Mouse (Mus musculus) heart, postnatal 14 days (tissue): ENCODE measurements around the gene Prkce. TPM values are rescaled to one million over a fixed set of nuclear protein-coding genes. Genes with fewer than 3 reads are reported as not detected.
A peak's percentile ranks its signal among the peaks of the same experiment; 100 is the strongest.

Experiments
- DNase-seq, 2 experiments: peaks; one replicate each; pipeline ENCODE4 v3.0.0; 2021 to 2022
- intact Hi-C: fragments of 180-260 bp; cut with DNase I; formaldehyde crosslinking; loops from one replicate; pipeline ENCODE4 v1.15.1; 2025
- total RNA-seq, 2 experiments: library from RNA; stranded (reverse); gene quantifications; 2 replicates each; pipeline ENCODE4 v1.2.3; 2021

The Prkce gene
- total RNA-seq, 2 experiments from 2014 or later, result 28.7 to 29.1 TPM

DNA sequence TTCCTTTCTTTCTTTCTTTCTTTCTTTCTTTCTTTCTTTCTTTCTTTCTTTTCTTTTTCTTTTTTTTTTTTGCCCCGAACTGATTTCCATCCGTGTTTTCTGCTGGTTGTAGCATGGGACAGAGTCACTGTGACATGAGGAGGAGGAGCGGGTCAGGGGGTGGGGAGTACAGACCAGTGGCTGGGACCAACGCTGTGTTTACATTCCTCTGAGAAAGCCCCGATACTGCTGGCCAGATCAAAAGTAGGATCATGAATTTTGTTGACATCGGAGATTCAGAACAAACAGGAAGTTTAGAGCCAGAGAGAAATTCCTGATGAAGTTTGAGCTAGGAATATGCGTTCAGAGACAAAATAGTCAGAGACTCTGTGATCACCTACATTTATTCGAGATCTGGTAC is 405.0 kb downstream of the Prkce start:
- intact Hi-C loops, result no loop called here

DNA sequence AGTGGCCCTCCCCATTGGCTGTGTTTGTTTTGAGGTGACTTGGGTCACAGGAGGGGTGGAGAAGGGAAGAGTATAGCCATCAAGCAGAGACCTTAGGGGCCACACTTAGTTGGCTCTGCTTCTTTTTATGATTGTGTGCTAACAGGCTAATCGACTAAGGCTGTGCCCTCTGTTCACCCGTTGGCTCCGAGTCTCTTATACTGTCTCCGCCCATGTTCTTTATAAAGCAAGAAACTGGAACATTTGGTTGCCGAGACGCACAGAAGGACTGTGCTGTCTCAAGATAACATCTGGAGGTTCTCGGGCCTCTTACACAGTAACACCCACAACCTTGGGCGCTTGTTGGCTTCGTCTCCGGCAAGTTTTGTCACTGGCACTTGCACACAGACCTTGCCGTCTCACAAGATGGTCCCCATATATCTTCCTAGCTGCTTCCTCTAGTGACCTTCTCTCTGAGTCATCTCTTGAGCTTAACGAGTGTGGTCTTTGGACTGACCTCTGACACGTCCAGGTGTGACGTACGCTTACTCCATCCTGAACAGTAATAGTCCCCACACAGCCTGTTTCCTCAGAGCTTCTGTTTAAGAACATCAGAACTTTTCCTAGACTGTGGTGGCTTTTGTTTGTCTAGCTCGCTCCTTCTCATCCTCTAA is 406.1 kb downstream of the Prkce start:
- DNase-seq, result no peak
- intact Hi-C loops, result no loop called here

More for the DNA sequence above, 405.0 kb downstream of the Prkce start:
- DNase-seq, result no peak

DNA sequence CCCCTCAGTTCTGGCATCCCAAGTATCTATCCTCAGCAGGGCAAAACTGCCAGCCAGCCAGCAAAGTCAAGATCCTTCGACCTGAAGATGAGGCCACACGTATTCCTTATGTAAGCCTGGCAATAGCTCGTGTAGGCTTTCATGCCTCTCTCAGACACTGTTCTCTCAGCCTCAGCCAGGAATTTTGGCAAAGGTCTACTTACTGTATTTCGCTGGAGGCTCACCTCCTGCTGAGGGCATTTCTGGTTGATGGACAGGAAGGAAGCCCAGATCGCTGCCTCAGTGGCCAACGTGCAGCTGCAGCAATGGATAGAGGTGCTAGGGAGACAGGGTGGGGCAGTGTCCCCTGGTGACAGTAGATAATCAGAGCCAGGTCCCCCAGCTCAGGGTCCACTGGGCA is 413.1 kb downstream of the Prkce start:
- intact Hi-C loops, result no loop called here
- DNase-seq, result no peak

DNA sequence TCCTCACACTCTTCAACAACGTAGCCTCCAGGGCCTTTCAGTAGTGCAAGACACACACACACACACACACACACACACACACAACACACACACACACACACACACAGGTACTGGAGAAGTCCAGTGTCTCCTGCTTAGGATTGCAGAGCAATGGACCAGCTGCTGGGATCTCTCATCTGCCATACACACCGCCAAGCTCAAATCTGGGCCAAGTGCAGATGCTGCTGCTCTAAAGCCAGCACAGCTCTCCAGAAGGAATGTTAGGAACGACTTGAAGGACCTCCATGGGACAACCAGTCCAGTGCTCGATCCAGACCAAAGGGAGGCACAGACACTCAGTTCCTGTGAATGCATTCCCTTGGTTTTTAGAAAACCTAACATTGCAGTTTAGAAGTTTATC is 414.8 kb downstream of the Prkce start:
- intact Hi-C loops, result no loop called here
- DNase-seq, result peak; percentile 55 to 65

DNA sequence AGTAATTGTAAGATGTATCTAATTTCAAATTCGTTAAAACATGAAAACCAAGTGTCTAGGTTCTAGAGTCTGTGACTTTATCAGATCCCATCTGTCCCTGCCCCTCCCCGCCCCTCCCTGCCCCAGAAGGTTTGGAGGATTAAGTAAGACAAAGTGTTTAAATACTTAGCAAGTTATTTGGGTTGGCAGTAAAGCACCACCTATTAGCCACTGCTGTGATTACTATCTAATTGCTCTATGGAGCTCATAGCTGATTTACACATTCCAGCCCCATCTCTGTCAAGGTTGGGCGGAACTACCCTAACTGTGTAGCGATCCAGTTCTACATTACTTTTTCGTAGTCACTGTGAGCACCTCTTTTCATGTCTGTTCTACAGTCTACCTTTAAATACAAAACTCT is 418.9 kb downstream of the Prkce start:
- intact Hi-C loops, result loop anchor here (5.0 kb wide), 1 partner anchor 34 kb away; no protein-coding TSS in a partner anchor
- no peak for DNase-seq

DNA sequence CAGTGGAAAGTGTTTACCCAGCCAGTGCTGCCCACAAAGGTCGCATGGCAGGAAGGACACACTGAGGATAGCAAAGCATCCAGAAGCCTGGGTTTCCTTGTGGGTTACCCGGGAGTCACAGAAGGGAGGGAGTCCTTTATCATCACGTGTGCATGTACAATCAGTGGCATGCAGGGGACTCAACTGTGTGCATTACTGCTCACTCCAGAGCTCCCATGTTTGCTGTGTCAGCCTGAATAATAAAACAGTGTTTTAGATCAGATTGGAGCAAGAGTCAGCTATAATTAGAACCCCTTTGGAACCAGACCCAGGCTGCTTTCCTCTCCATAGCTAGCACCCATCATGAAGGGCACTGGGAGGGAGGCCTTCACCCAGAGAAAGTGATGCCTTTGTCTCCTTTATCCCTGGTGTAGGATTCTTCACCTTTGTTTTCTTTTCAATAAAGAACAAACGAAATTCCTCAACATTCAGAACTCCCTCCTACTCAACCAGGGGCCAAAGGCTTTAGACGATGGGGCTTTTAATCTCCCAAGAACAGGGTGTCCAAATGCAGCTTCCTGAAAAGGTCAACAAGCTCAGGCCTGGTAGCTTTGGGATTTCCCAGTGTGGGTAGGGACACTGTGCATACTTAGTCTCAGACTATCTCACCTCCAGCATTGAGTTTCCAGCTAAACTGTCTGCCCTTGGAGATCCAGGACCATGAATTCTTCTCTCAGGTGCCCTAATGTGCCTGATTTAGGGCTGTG is 421.3 kb downstream of the Prkce start:
- intact Hi-C loops, result loop anchor here (2.0 to 5.0 kb wide), 2 partner anchors 37 to 50 kb away; no protein-coding TSS in a partner anchor
- DNase-seq, result peak in 1 of 2 experiments; percentile 21

DNA sequence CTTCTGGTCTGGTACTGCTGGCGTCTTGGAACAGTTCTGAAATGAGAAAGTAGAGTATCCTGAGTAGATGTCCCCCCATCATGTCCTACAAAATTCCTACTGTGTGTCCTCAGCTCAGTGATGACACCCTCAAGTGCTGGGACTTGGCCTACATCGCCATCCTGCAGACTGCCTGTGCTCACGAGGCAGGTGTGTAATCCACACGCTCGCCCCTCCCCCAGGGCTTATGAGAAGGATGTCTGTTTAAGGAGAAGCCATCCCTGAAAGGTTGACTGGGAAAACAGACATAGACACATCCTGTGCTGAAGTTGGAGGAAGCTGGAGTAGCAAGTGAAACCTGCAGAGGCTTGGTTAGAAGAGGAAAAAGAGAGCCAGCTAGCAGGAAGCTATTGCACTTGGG is 422.1 kb downstream of the Prkce start:
- intact Hi-C loops, result loop anchor here (2.0 to 5.0 kb wide), 2 partner anchors 37 to 51 kb away; no protein-coding TSS in a partner anchor
- DNase-seq, result no peak

DNA sequence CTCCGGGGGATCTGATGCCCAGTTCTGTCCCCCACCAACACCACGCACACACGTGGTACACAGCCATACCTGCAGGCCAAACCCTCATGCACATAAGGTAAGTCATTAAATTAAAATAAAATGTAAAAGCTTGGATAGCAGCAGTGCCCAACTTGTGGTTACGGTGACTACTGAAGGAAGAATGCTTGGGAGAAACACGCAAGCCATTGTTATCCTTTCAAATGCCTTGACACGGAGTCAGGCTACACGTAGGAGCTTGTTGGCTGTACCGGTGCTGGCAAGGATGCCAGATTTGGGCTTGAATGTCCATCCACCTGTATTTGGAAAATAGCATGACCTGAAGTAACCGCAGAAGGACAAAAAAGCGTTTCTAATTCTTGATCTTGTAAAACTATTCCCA is 423.7 kb downstream of the Prkce start:
- no peak for DNase-seq
- intact Hi-C loops, result no loop called here

DNA sequence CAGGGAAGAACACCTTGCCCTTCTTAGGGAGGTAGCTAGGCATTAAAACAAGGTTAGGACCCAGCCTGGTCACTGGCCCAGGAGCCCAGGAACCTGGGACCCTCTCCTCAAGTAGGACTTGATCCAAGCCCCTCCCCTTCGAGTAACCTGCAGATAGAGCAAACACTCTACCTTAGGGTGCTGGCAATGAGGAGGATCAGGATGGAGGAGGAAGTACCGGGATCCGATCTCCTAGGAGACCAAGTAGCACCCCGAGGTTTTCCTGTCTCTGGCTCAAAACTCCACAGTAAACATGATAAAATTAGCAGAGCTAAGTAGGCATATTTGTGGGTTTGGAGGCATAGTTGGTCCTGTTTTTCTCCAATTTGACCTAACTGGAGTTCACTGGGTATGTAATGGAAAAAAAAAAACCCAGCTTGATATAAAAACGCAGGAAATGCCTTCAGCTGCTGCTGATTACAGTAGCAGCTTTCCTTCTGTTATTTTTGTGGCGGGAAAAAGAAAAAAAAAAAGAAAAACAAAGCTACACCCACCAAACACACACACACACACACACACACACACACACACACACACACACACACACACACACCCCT is 425.5 kb downstream of the Prkce start:
- intact Hi-C loops, result no loop called here
- DNase-seq, result no peak

DNA sequence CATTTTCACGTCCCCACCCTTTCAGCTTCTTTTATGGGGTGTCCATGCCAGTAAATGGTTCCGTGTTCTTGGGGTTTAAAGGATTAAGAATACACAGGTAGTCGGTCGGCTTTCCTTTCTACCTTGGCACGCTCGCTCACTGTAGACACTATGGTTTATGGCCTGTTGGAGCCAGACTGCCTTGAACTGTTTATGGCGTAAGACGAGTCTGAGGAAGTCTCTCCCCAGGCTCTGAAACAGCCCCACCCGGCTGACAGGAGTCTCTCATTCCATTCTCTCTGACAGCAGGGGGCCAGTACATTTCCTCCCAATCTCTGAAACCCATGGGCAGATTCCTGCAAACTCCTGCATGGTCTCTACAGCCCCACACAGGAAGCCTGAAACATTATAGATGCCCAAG is 427.9 kb downstream of the Prkce start:
- no peak for DNase-seq
- intact Hi-C loops, result no loop called here

DNA sequence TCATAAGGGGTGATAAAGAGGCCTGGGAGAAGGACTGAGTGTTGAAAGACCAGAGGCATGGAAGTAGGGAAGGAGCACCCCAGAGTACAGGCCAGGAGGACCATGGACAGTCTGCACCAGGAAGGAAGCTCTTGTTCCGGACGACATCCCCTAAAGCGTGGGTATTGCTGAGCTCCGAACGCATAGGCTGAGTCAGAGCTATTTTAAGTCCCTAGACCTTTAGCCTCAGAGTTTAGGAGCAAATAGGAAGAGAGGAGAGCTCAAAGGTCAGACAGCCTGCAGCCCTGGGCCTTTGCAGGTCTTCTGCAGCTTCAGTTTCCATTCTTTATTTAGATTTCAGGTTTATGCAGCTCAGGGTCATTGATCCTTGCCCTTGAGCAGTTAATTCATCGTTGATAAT is 433.5 kb downstream of the Prkce start:
- intact Hi-C loops, result no loop called here
- DNase-seq, result no peak

DNA sequence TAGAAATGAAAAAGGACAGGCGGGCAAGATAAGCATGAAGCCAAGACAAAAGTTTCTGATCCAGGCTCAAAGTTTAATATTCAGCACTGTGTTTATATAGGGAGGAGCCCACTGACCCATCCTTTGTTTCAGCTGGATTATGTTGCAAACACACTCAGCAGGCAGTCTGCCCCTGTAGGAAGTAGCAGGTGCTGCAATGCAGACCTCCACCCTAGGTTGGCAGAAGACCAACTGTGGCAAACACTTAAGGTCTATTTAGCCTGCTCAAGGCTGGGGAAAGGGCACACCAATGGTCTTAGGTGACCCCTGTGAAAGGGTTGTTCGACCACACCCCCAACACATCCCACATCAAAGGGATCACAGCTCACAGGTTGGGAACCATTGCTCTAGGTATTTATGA is 434.3 kb downstream of the Prkce start:
- DNase-seq, result no peak
- intact Hi-C loops, result no loop called here

DNA sequence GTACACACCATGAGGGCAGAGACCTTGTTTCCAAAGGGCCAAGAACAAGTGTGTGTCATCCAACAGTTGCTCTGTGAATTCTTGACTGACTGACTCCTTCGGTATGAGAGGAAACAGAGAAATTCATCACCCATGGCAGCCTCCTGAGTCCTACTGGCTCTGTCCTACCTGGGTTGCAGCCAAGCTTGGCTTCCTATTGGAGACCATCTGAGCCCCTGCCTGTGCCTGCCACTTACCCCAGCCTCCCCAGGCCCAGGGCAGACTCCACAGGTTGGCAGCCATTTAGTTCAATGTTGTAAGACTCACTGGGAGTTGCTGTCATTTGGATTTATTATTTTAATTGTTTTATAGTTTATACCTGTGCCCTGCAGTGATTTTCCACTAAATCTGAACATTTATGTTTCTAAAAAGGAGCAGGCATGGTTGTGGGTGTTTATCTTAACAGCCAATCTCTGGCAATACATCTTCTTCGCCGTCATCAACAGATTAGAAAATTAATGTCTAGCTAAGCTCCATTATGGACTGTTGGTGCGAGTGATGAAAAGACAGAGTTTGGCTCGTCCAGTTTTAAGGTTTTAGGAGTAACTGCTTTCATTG is 436.4 kb downstream of the Prkce start:
- intact Hi-C loops, result no loop called here
- DNase-seq, result no peak

DNA sequence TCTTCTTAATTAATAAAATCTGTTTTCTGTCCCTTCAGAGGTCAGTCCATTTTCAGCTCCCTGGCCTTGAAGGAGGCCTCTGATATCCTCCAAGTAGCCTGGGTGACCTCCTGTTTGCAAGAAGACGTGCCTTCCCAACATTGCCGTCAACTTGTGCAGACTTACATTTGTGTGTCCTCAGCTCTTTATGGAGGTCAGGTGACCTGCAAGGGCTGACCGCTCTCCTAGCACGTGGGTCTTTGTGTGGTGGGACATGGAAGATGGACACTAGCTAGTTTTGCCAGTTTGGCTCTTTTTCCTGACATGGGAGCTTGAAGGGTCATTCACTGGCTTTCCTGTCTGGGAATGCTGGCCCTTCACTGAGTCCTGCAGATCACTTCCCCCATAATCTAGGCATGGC is 440.4 kb downstream of the Prkce start:
- intact Hi-C loops, result no loop called here
- no peak for DNase-seq

DNA sequence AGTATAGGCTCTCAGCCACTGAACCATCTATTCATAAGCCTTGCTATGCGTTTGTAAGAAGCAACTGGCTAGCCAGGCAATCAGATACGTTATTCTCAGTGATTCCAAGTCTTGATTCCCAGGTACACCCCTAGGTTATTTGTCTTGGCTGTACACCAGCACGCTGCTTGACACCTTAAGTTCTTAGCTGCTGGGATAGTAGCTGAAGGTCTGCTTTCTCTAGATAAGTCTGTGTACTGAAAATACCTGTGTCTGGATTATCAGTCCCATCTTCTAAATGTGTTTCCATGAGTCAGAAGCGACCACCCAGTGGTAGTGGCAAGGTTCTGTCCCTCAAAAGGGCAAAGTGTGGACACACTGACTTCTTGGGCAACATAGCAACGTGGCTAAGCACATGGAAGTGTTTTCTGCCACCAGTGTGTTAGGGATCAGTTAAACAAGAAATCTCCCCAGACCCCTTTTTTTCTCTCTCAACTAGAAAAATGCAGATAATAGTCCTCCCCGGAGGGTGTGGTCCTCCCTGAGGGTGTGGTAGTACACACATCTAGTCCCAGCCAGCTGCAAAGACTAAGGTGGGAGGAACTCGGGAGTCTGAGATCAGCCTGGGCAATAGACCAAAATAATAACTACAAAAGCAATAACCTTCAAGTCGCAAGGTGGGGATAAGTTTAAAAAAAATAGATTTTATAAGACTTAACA is 442.8 kb downstream of the Prkce start:
- no peak for DNase-seq
- intact Hi-C loops, result loop anchor here (5.0 kb wide), 1 partner anchor 73 kb away; no protein-coding TSS in a partner anchor

DNA sequence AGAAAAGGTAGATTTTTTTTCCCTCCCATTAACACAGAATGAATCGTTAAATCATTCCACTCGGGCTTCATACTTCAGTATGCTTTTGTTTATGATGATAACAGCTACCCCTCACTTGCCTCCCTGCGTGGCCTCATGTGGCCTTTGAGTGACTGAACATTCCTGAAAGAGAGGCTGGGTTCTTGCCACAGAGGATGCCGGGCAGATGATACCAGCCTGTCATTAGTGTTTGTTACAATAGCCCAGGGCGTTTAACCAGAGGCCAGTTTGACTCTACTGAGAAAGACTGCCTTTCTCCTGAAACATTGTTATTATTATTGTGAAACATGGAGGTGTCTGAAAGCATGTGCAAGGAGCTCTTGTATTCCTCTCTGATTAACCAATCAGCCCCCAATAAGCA is 444.2 kb downstream of the Prkce start:
- DNase-seq, result no peak
- intact Hi-C loops, result loop anchor here (5.0 kb wide), 1 partner anchor 74 kb away; no protein-coding TSS in a partner anchor

DNA sequence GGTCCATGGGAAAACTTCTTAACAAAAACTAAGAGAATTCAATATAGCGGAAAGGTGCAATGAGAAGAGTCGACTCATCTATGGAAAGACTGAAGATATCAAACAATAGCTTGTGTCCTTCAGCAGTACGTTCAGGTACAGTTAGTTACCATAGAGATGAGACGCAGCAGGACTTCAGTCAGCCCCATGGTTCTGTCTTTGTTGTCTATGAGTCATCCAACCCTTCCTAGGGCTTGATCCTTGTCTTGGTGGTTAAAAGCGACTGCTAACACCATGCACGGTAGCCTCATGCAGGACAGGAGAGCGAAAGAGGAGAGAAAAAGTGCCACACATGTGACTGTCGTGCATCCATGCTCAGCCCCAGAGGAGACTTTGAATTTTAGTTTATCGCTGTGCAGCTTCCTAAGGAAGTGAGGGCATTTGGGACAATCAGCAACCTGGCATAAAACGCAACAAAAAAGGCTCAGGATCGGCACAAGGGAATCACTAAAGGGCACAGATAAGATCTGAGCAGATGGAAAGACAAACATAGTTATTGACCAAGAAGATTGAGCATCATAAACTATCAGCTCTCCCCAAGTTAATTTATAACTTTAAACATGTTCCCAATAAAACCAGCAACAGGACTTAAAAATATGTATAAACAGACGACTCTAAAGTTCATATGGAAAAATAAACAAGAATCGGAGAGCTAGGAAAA is 448.2 kb downstream of the Prkce start:
- DNase-seq, result no peak
- intact Hi-C loops, result loop anchor here (5.0 kb wide), 1 partner anchor 137 kb away; the partner anchor contains the start of gene Epas1

DNA sequence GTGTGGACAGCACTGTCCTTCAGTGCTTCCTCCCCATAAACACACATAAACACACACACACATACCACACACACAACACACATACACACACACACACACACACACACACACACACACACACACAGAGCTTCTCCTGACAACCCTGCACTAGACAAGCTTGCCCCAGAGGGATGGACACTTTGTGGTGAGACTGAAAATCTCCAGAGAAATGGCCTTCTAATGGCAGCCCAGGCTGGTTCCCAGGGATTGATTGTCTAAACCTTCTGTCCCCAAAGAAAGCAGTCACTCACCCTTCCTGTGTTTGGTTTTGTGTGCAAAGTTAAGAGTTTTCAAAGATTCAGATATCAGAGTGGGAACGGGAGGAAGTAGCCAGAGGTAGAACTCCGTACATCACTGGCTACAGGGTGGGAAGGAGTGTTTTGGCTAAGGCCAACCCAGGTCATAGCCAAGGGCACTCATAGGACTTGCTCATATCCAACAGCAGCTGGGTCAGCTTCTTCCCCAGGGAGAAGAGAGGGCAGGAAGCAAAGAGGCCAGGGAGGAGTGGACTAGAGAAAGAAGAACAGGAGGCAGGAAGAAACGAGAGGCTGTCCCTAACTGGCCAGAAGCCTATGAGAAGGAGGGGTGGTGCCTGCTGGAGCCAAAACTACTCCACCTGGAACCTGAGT is 450.1 kb downstream of the Prkce start:
- DNase-seq, result peak; percentile 31 to 52
- intact Hi-C loops, result loop anchor here (5.0 kb wide), 1 partner anchor 135 kb away; the partner anchor contains the start of gene Epas1

DNA sequence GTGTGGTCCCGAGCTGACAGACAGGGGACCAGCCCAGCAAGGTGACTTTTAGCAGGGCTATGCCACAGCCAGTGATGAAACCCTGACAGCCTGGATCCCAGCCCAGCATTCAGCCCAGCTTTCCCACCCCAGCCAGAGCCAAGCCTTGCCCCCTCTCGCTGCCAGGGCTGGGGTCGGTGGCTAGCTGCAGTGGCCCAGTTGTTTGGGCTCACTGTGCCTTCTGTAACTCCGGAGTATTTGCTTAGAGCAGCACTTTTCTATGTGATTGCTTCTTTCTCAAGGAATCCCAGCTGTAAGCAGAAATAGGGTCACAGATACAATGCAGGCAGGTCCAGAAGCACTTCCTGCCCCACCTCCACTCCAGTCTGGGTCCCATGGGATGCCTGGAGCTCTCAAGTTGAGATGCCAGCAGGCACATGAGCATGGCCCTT is 450.9 kb downstream of the Prkce start:
- DNase-seq, result peak; percentile 43 to 53
- intact Hi-C loops, result loop anchor here (5.0 kb wide), 1 partner anchor 134 kb away; the partner anchor contains the start of gene Epas1
